Mouse (Mus musculus): Measurements from ENCODE around the gene Aldh3b3.

DNA sequence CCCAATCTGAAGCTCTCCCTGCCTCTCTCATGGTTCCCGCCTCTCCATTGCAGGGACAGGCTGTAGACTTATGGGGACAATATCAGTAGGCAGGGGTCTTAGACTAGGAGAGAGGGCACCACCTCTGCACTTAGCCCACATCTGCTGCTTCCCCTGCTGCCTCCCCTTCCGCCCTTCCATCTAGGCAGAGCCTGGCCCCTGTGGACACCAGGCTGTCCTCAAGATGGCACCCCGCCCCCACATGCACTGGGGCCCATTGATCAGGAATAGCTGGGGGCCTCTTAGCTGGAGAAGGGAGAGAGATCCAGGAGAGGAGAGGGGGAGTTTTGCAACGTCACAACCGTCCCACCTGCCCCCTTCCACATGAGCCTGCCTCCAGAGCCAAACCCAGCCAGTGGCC, 34.0 kb downstream of the Aldh3b3 start, which contains the start of gene Tbx10:
- TF ChIP-seq CTCF (IDR thresholded peaks at IDR 0.05) (no peak), EP300 (IDR thresholded peaks at IDR 0.05) (no peak)
